Mouse (Mus musculus) ES-Bruce4 (cell line): ENCODE data around the gene Apod.

Experiments
- CTCF ChIP-seq: IDR thresholded peaks from one replicate; pipeline ENCODE4 v1.8.1; 2011; ENCODE audit warnings: low read depth, low read length
- POLR2A ChIP-seq: IDR thresholded peaks from one replicate; pipeline ENCODE4 v1.8.1; 2011; ENCODE audit warnings: low read length; ENCODE audit not compliant: insufficient read depth

DNA sequence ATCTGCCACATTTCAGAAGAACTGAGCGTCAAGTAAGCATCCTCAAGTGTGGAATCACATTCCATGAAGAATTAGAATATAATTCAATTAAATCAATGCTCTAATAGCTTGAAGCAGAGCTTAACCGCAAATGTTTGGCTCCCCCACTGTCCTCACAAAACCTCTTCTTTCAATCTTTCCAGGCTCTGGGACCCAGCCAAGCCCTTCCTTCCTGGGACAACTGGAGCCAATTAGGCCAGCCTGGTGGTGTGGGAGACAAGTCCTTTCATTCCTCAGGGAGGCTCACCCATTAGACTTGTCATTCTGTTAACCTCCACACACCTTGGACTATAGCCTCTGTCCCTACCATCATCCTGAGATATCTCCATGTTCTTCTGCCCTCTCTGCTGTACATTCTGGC lies 32.6 kb downstream of the Apod start:
- TF ChIP-seq POLR2A (no peak), CTCF (no peak)
